Mouse (Mus musculus) liver, embryonic 16.5 days (tissue): ENCODE results near the gene Snrpb2. TPM values are rescaled to one million over a fixed set of nuclear protein-coding genes. Genes with fewer than 3 reads are reported as not detected.

Source experiments
- ATAC-seq: fragments of 200-750 bp; cut with Nextera tagmentation; 2 replicates; pipeline ENCODE4 v1.8.0; 2017; ENCODE audit warnings: low read depth, mild to moderate bottlenecking, moderate number of reproducible peaks, moderate library complexity
- H3K27ac ChIP-seq: fragments of 300-500 bp; sonication (generic); 2 replicates; pipeline ENCODE4 v1.5.1; 2014; ENCODE audit warnings: mild to moderate bottlenecking, low read length
- H3K27me3 ChIP-seq: fragments of 300-500 bp; sonication (generic); 2 replicates; pipeline ENCODE4 v1.6.1; 2014; ENCODE audit warnings: low read depth, low read length, mixed read lengths; ENCODE audit not compliant: control insufficient read depth, insufficient read depth
- H3K36me3 ChIP-seq: fragments of 300-500 bp; sonication (generic); 2 replicates; pipeline ENCODE4 v1.6.1; 2014; ENCODE audit warnings: mild to moderate bottlenecking; ENCODE audit not compliant: control insufficient read depth, insufficient read depth
- H3K4me1 ChIP-seq: fragments of 300-500 bp; sonication (generic); 2 replicates; pipeline ENCODE4 v1.6.1; 2014; ENCODE audit warnings: low read depth, low read length, mixed read lengths; ENCODE audit not compliant: control insufficient read depth
- H3K4me2 ChIP-seq: fragments of 300-500 bp; sonication (generic); 2 replicates; pipeline ENCODE4 v1.6.1; 2014; ENCODE audit warnings: low read depth, low read length, mixed read lengths
- H3K4me3 ChIP-seq: fragments of 300-500 bp; sonication (generic); 2 replicates; pipeline ENCODE4 v1.5.1; 2014; ENCODE audit warnings: low read depth, mild to moderate bottlenecking, low read length
- H3K9ac ChIP-seq: fragments of 300-500 bp; sonication (generic); 2 replicates; pipeline ENCODE4 v1.6.1; 2014; ENCODE audit warnings: low read depth, low read length
- H3K9me3 ChIP-seq: fragments of 300-500 bp; sonication (generic); replicated peaks from 2 replicates; pipeline ENCODE4 v1.6.1; 2016; ENCODE audit warnings: low read length; ENCODE audit not compliant: control insufficient read depth
- WGBS: fragments of 180-500 bp; shearing (Covaris S2); extraction: QIAGEN DNeasy Blood & Tissue Kit; methylation state at CpG from one replicate; pipeline ENCODE4 v1.1.7; 2014; ENCODE audit not compliant: insufficient replicate concordance; 5-methylcytosine and 5-hydroxymethylcytosine counted together
- polyA plus RNA-seq: library from polyadenylated mRNA; unstranded; fragments of >200 nt; fragmentation: Nextera tagmentation; extraction: Ambion mirVana; gene quantifications from 2 replicates; pipeline ENCODE4 v1.2.1, GENCODE M21; 2015

The Snrpb2 gene
- polyA plus RNA-seq, result 18.5 and 23.3 TPM in 2 replicates

- Histone ChIP-seq H3K9me3 (no peaks in the 10 kb centered on the region), H3K36me3 (peaks cover 3% of the 10 kb centered on the region; the same call in 1 of the 2 replicates), H3K27me3 (no peaks in the 10 kb centered on the region), H3K4me1 (peaks cover 5% of the 10 kb centered on the region), H3K27ac (0 out of 2 replicates have a peak within 1 kb of the TSS, but pooled peaks have one; percentile 16), H3K9ac (peak within 1 kb of the TSS; percentile 79), H3K4me2 (peak within 1 kb of the TSS; percentile 64), H3K4me3 (peak within 1 kb of the TSS; percentile 81)
- under 1% methylated on average over 55 of the region's 55 CpGs for WGBS
- peak; percentile 91 for ATAC-seq
Measured at GRCm38 (mm10) chr2:143062812-143063792, at the start of gene Snrpb2. Gene Snrpb2 (plus strand): TSS chr2:143063039.

- H3K4me2 ChIP-seq, result no peak overlapping the region
- no peak overlapping the region for H3K9ac ChIP-seq
- no peak overlapping the region for H3K4me3 ChIP-seq
- no peaks in the 10 kb centered on the region for H3K27me3 ChIP-seq
- WGBS, result 39% methylated on average over 5 of the region's 5 CpGs
- H3K36me3 ChIP-seq, result no peaks in the 10 kb centered on the region
- H3K9me3 ChIP-seq, result no peaks in the 10 kb centered on the region
- no peak for ATAC-seq
- H3K4me1 ChIP-seq, result no peaks in the 10 kb centered on the region
- H3K27ac ChIP-seq, result no peak overlapping the region
Measured at GRCm38 (mm10) chr2:143013057-143013456, 49.8 kb upstream of the Snrpb2 start.

- no peak overlapping the region for H3K4me3 ChIP-seq
- H3K4me1 ChIP-seq, result no peaks in the 10 kb centered on the region
- H3K27ac ChIP-seq, result no peak overlapping the region
- WGBS, result 69% methylated on average over 8 of the region's 8 CpGs
- no peak for ATAC-seq
- H3K4me2 ChIP-seq, result no peak overlapping the region
- H3K9ac ChIP-seq, result no peak overlapping the region
- H3K36me3 ChIP-seq, result no peaks in the 10 kb centered on the region
- no peaks in the 10 kb centered on the region for H3K9me3 ChIP-seq
- H3K27me3 ChIP-seq, result no peaks in the 10 kb centered on the region
Measured at GRCm38 (mm10) chr2:143018084-143018483, 44.8 kb upstream of the Snrpb2 start.

GRCm38 (mm10) chr2:143018591-143019130 is 44.2 kb upstream of the Snrpb2 start:
- Histone ChIP-seq H3K9ac (no peak overlapping the region), H3K36me3 (no peaks in the 10 kb centered on the region), H3K4me2 (no peak overlapping the region), H3K27ac (no peak overlapping the region), H3K27me3 (no peaks in the 10 kb centered on the region), H3K9me3 (no peaks in the 10 kb centered on the region), H3K4me3 (no peak overlapping the region), H3K4me1 (no peaks in the 10 kb centered on the region)
- 27% methylated on average over 5 of the region's 5 CpGs for WGBS
- ATAC-seq, result no peak

- 45% methylated on average over 2 of the region's 2 CpGs for WGBS
- no peaks in the 10 kb centered on the region for H3K36me3 ChIP-seq
Measured at GRCm38 (mm10) chr2:143019727-143020126, 43.1 kb upstream of the Snrpb2 start.

GRCm38 (mm10) chr2:143023331-143023730 is 39.5 kb upstream of the Snrpb2 start:
- Histone ChIP-seq H3K4me1 (no peaks in the 10 kb centered on the region), H3K27ac (no peak overlapping the region), H3K27me3 (no peaks in the 10 kb centered on the region), H3K36me3 (no peaks in the 10 kb centered on the region), H3K9ac (no peak overlapping the region), H3K4me2 (no peak overlapping the region), H3K9me3 (no peaks in the 10 kb centered on the region), H3K4me3 (no peak overlapping the region)
- WGBS, result 59% methylated on average over 2 of the region's 2 CpGs
- ATAC-seq, result no peak

More at GRCm38 (mm10) chr2:143019727-143020126, 43.1 kb upstream of the Snrpb2 start:
- no peak for ATAC-seq
- no peaks in the 10 kb centered on the region for H3K9me3 ChIP-seq
- H3K4me3 ChIP-seq, result no peak overlapping the region
- H3K27ac ChIP-seq, result no peak overlapping the region
- H3K9ac ChIP-seq, result no peak overlapping the region
- H3K4me2 ChIP-seq, result no peak overlapping the region
- H3K27me3 ChIP-seq, result no peaks in the 10 kb centered on the region
- H3K4me1 ChIP-seq, result no peaks in the 10 kb centered on the region

- no peaks in the 10 kb centered on the region for H3K27me3 ChIP-seq
- no peak overlapping the region for H3K4me3 ChIP-seq
- no peaks in the 10 kb centered on the region for H3K4me1 ChIP-seq
- H3K4me2 ChIP-seq, result no peak overlapping the region
- ATAC-seq, result no peak
- no peak overlapping the region for H3K27ac ChIP-seq
- 27% methylated on average over 4 of the region's 4 CpGs for WGBS
- H3K9me3 ChIP-seq, result no peaks in the 10 kb centered on the region
- no peak overlapping the region for H3K9ac ChIP-seq
- H3K36me3 ChIP-seq, result no peaks in the 10 kb centered on the region
Measured at GRCm38 (mm10) chr2:143024226-143024625, 38.6 kb upstream of the Snrpb2 start.

GRCm38 (mm10) chr2:143031283-143031682 is 31.6 kb upstream of the Snrpb2 start:
- H3K4me1 ChIP-seq, result no peaks in the 10 kb centered on the region
- 88% methylated on average over 1 of the region's 1 CpGs for WGBS
- H3K9me3 ChIP-seq, result no peaks in the 10 kb centered on the region
- ATAC-seq, result no peak
- no peak overlapping the region for H3K4me3 ChIP-seq
- no peak overlapping the region for H3K27ac ChIP-seq
- H3K9ac ChIP-seq, result no peak overlapping the region
- no peaks in the 10 kb centered on the region for H3K27me3 ChIP-seq
- H3K36me3 ChIP-seq, result no peaks in the 10 kb centered on the region
- no peak overlapping the region for H3K4me2 ChIP-seq
